Mouse (Mus musculus): Measurements from ENCODE around the gene Slc39a11. TPM values are rescaled to one million over a fixed set of nuclear protein-coding genes. Genes with fewer than 3 reads are reported as not detected.

Gene Slc39a11
- polyA plus RNA-seq, 1 experiment from 2014 or later: 56.6 TPM

GRCm38 (mm10) chr11:113274037-113274436, 375.8 kb downstream of the Slc39a11 start:
- 62% methylated on average over 8 of the region's 8 CpGs for WGBS
- no peaks in the 10 kb centered on the region for H3K4me1 ChIP-seq (replicated peaks; ENCODE audit: control insufficient read depth, insufficient read depth)
- no peak overlapping the region for H3K4me3 ChIP-seq (ENCODE audit: low read depth, low read length)
- no peak for DNase-seq (ENCODE audit: low spot score)
- H3K4me2 ChIP-seq (replicated peaks; ENCODE audit: low read depth): no peak overlapping the region
- H3K9me3 ChIP-seq (ENCODE audit: control insufficient read depth, low read length): no peaks in the 10 kb centered on the region
- ATAC-seq (ENCODE audit: low FRiP score, low TSS enrichment): no peak
- no peaks in the 10 kb centered on the region for H3K36me3 ChIP-seq (ENCODE audit: control insufficient read depth, insufficient read depth, low read length)
- no peaks in the 10 kb centered on the region for H3K27me3 ChIP-seq (ENCODE audit: control insufficient read depth, insufficient read depth, low read length)
- TF ChIP-seq EP300 (optimal IDR thresholded peaks at IDR 0.05): no peak
- no peak for TF ChIP-seq CTCF (IDR thresholded peaks at IDR 0.05; ENCODE audit: low read depth)
- H3K9ac ChIP-seq (ENCODE audit: low read length): no peak overlapping the region
- no peak overlapping the region for H3K27ac ChIP-seq (replicated peaks)

GRCm38 (mm10) chr11:113271857-113272256, 378.0 kb downstream of the Slc39a11 start:
- Histone ChIP-seq H3K4me3 (ENCODE audit: low read depth, low read length) (no peak overlapping the region), H3K27me3 (ENCODE audit: control insufficient read depth, insufficient read depth, low read length) (no peaks in the 10 kb centered on the region), H3K27ac (replicated peaks) (0 out of 2 replicates have a peak overlapping the region, but pooled peaks have one; percentile 18), H3K4me2 (replicated peaks; ENCODE audit: low read depth) (no peak overlapping the region), H3K4me1 (replicated peaks; ENCODE audit: control insufficient read depth, insufficient read depth) (no peaks in the 10 kb centered on the region), H3K9me3 (ENCODE audit: control insufficient read depth, low read length) (no peaks in the 10 kb centered on the region), H3K36me3 (ENCODE audit: control insufficient read depth, insufficient read depth, low read length) (no peaks in the 10 kb centered on the region), H3K9ac (ENCODE audit: low read length) (no peak overlapping the region)
- WGBS: 74% methylated on average over 6 of the region's 6 CpGs
- ATAC-seq (ENCODE audit: low FRiP score, low TSS enrichment): no peak
- DNase-seq (ENCODE audit: low spot score): no peak
- no peak for TF ChIP-seq EP300 (optimal IDR thresholded peaks at IDR 0.05)
- TF ChIP-seq CTCF (IDR thresholded peaks at IDR 0.05; ENCODE audit: low read depth): no peak

DNA sequence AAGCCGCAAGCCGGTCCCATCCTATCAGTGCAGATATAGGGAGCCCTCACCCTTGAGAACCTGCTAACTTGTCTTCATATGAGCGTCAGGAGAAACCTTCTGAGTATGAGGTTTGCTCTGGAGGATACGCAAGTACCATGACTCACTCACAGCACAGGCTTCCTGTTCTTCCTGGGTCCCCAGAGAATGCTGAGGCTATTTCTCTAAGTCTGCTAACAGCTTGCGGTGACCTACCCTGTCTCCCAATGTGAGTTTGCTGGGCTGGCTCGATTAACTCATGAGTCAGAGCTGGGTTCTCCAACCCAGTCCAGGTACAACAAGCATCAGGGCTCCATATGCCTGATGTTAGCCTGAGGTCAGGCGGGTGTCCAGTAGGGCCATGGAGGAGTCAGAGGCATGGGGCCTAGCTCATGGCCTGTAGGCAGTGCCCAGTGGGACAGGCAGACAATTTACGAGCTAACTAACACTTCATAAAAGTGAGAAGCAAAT, 381.0 kb downstream of the Slc39a11 start:
- no peak for TF ChIP-seq EP300 (optimal IDR thresholded peaks at IDR 0.05)
- no peak for TF ChIP-seq CTCF (IDR thresholded peaks at IDR 0.05; ENCODE audit: low read depth)
- no peaks in the 10 kb centered on the region for H3K4me1 ChIP-seq (replicated peaks; ENCODE audit: control insufficient read depth, insufficient read depth)
- WGBS: 92% methylated on average over 8 of the region's 8 CpGs
- H3K27me3 ChIP-seq (ENCODE audit: control insufficient read depth, insufficient read depth, low read length): no peaks in the 10 kb centered on the region
- H3K9me3 ChIP-seq (ENCODE audit: control insufficient read depth, low read length): no peaks in the 10 kb centered on the region
- ATAC-seq (ENCODE audit: low FRiP score, low TSS enrichment) (no peak), DNase-seq (ENCODE audit: low spot score) (no peak)
- no peak overlapping the region for H3K27ac ChIP-seq (replicated peaks)
- no peak overlapping the region for H3K4me3 ChIP-seq (ENCODE audit: low read depth, low read length)
- no peak overlapping the region for H3K4me2 ChIP-seq (replicated peaks; ENCODE audit: low read depth)
- H3K9ac ChIP-seq (ENCODE audit: low read length): no peak overlapping the region
- no peaks in the 10 kb centered on the region for H3K36me3 ChIP-seq (ENCODE audit: control insufficient read depth, insufficient read depth, low read length)

DNA sequence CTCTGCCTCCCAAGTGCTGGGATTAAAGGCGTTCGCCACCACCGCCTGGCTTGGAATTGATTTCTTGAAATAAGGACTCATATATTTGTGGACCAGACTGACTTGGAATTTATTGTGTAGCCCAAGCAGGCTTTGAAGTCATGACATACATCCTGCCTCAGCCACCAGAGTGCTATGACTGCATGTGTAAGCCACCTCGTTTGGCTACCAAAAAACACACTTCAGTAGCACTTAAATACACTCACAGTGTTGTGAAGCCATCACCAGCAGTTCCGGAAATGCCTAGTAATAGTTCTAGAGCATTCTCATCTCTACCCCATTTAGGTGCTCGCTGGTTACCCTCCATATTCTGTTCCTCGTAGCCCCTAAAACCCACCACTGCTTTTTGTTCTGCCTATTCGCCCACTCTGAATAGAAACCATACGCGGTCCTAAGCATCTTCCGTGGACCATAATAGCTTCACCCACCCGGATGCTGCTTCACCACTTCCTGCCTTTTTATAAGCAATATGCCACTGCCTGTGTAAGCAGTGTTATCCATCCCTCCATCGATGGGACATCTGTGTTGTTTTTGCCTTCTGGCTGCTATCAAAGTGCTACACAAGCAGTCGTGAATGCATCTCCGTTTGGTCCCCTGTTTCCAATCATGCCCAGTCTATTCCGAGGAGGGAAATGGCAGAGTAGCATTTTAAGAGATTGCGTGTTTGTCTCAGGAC, 382.2 kb downstream of the Slc39a11 start:
- Histone ChIP-seq H3K9me3 (ENCODE audit: control insufficient read depth, low read length) (no peaks in the 10 kb centered on the region), H3K4me1 (replicated peaks; ENCODE audit: control insufficient read depth, insufficient read depth) (no peaks in the 10 kb centered on the region), H3K36me3 (ENCODE audit: control insufficient read depth, insufficient read depth, low read length) (no peaks in the 10 kb centered on the region), H3K4me3 (ENCODE audit: low read depth, low read length) (no peak overlapping the region), H3K4me2 (replicated peaks; ENCODE audit: low read depth) (no peak overlapping the region), H3K27ac (replicated peaks) (no peak overlapping the region), H3K27me3 (ENCODE audit: control insufficient read depth, insufficient read depth, low read length) (no peaks in the 10 kb centered on the region), H3K9ac (ENCODE audit: low read length) (no peak overlapping the region)
- WGBS: 86% methylated on average over 17 of the region's 17 CpGs
- ATAC-seq (ENCODE audit: low FRiP score, low TSS enrichment) (no peak), DNase-seq (ENCODE audit: low spot score) (no peak)
- TF ChIP-seq CTCF (IDR thresholded peaks at IDR 0.05; ENCODE audit: low read depth) (no peak), EP300 (optimal IDR thresholded peaks at IDR 0.05) (no peak)

GRCm38 (mm10) chr11:113266706-113267105, 383.2 kb downstream of the Slc39a11 start:
- no peak for TF ChIP-seq CTCF (IDR thresholded peaks at IDR 0.05; ENCODE audit: low read depth)
- DNase-seq (ENCODE audit: low spot score): no peak
- H3K4me3 ChIP-seq (ENCODE audit: low read depth, low read length): no peak overlapping the region
- no peak for ATAC-seq (ENCODE audit: low FRiP score, low TSS enrichment)
- H3K4me1 ChIP-seq (replicated peaks; ENCODE audit: control insufficient read depth, insufficient read depth): peaks cover 2% of the 10 kb centered on the region; the same call in 1 of the 2 replicates
- 45% methylated on average over 4 of the region's 4 CpGs for WGBS
- H3K9me3 ChIP-seq (ENCODE audit: control insufficient read depth, low read length): no peaks in the 10 kb centered on the region
- H3K36me3 ChIP-seq (ENCODE audit: control insufficient read depth, insufficient read depth, low read length): no peaks in the 10 kb centered on the region
- no peak overlapping the region for H3K27ac ChIP-seq (replicated peaks)
- no peak overlapping the region for H3K9ac ChIP-seq (ENCODE audit: low read length)
- no peak overlapping the region for H3K4me2 ChIP-seq (replicated peaks; ENCODE audit: low read depth)
- no peaks in the 10 kb centered on the region for H3K27me3 ChIP-seq (ENCODE audit: control insufficient read depth, insufficient read depth, low read length)

DNA sequence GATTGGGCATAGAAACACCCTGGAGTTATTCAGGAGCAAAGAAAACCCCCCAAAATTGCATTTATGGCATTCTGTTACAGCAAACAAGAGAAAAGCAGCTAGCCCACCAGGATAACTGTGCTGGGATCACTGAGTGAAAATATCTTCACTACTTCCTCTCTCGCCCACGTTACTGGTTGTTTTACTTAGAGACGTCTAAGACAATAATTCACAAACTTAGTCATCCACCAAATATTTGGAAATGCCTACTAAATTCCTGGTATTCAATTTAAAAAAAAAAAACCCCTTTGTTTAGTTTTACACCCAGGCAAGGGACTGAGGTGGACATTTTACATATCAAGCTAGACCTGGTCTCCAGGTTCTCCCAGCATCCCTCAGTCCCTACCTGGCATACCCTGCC, 384.3 kb downstream of the Slc39a11 start:
- no peak overlapping the region for H3K4me3 ChIP-seq (ENCODE audit: low read depth, low read length)
- no peak overlapping the region for H3K4me2 ChIP-seq (replicated peaks; ENCODE audit: low read depth)
- no peaks in the 10 kb centered on the region for H3K27me3 ChIP-seq (ENCODE audit: control insufficient read depth, insufficient read depth, low read length)
- ATAC-seq (ENCODE audit: low FRiP score, low TSS enrichment): no peak
- no peak overlapping the region for H3K9ac ChIP-seq (ENCODE audit: low read length)
- TF ChIP-seq EP300 (optimal IDR thresholded peaks at IDR 0.05) (no peak), CTCF (IDR thresholded peaks at IDR 0.05; ENCODE audit: low read depth) (no peak)
- 19% methylated on average over 3 of the region's 3 CpGs for WGBS
- no peak for DNase-seq (ENCODE audit: low spot score)
- no peaks in the 10 kb centered on the region for H3K9me3 ChIP-seq (ENCODE audit: control insufficient read depth, low read length)
- no peaks in the 10 kb centered on the region for H3K36me3 ChIP-seq (ENCODE audit: control insufficient read depth, insufficient read depth, low read length)
- peaks cover 2% of the 10 kb centered on the region; the same call in 1 of the 2 replicates for H3K4me1 ChIP-seq (replicated peaks; ENCODE audit: control insufficient read depth, insufficient read depth)
- no peak overlapping the region for H3K27ac ChIP-seq (replicated peaks)
